Mouse (Mus musculus) myocyte (in vitro differentiated cells): ENCODE data around the gene Gm17416.

Experiments used
- CEBPB ChIP-seq: IDR thresholded peaks from 2 replicates; pipeline ENCODE4 v1.6.1; 2011; ENCODE audit warnings: mild to moderate bottlenecking, moderate library complexity; ENCODE audit not compliant: poor library complexity, insufficient read depth, severe bottlenecking
- E2F4 ChIP-seq: IDR thresholded peaks from one replicate; pipeline ENCODE4 v1.6.1; 2011; ENCODE audit warnings: mild to moderate bottlenecking, control low read depth, moderate library complexity; ENCODE audit not compliant: insufficient read depth
- MAX ChIP-seq: IDR thresholded peaks from one replicate; pipeline ENCODE4 v1.6.1; 2011; ENCODE audit warnings: low read depth, mild to moderate bottlenecking, control low read depth
- MYOD1 ChIP-seq, 3 experiments: IDR thresholded peaks; one replicate each; pipeline ENCODE4 v1.6.1; 2011; ENCODE audit warnings: control low read depth in 2 of 3, low read depth in 2 of 3, mild to moderate bottlenecking in 2 of 3, moderate library complexity in 1 of 3; ENCODE audit not compliant: insufficient read length in 2 of 3, control insufficient read depth in 1 of 3
- MYOG ChIP-seq, 3 experiments: IDR thresholded peaks; one replicate each; pipeline ENCODE4 v1.6.1; 2011; ENCODE audit warnings: control low read depth in 2 of 3, low read depth in 2 of 3, mild to moderate bottlenecking in 2 of 3; ENCODE audit not compliant: insufficient read length in 2 of 3, control insufficient read depth in 1 of 3, insufficient read depth in 1 of 3
- POLR2A ChIP-seq: IDR thresholded peaks from one replicate; pipeline ENCODE4 v1.6.1; 2011; ENCODE audit warnings: low read depth, mild to moderate bottlenecking, control low read depth, moderate library complexity; ENCODE audit not compliant: insufficient read length
- POLR2AphosphoS2 ChIP-seq: IDR thresholded peaks from one replicate; pipeline ENCODE4 v1.6.1; 2011; ENCODE audit warnings: low read depth, control low read depth; ENCODE audit not compliant: insufficient read length
- REST ChIP-seq: IDR thresholded peaks from one replicate; pipeline ENCODE4 v1.6.1; 2011; ENCODE audit warnings: mild to moderate bottlenecking, control low read depth, moderate library complexity; ENCODE audit not compliant: insufficient read depth, insufficient read length
- TCF12 ChIP-seq: IDR thresholded peaks from one replicate; pipeline ENCODE4 v1.6.1; 2011; ENCODE audit warnings: mild to moderate bottlenecking, control low read depth; ENCODE audit not compliant: poor library complexity, insufficient read depth, severe bottlenecking
- TCF3 ChIP-seq: IDR thresholded peaks from one replicate; pipeline ENCODE4 v1.6.1; 2011; ENCODE audit warnings: low read depth, control low read depth; ENCODE audit not compliant: insufficient read length
- USF1 ChIP-seq: IDR thresholded peaks from one replicate; pipeline ENCODE4 v1.6.1; 2011; ENCODE audit warnings: low read depth, mild to moderate bottlenecking, control low read depth, moderate library complexity

DNA sequence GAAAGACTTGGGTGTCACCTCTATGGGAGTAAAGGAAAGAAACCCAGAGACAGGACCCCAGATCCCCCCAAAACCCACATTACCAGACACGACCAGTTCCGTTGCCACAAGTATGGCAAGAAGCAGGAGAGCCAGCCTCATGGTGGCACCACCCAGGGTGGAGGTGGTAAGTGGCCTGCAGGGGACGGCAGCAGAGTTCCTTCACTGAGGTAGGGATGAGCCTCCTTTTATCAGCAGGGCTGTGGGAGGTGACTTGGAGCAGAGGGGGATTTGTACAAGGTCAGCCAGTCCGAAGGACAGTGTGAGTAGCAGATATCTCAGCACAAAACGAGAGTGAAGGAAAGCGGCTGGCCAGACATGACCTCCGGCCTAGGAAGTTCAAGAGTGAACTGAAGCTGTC, 11.0 kb downstream of the Gm17416 start, which contains the start of gene Defb19:
- TF ChIP-seq TCF12 (no peak), CEBPB (no peak), POLR2A (no peak), E2F4 (no peak), MAX (no peak), MYOD1 (IDR thresholded peaks at IDR 0.05; ENCODE audit: control insufficient read depth in 1 of 3, insufficient read length in 2 of 3, low read depth in 2 of 3) (no peak), POLR2AphosphoS2 (no peak), MYOG (IDR thresholded peaks at IDR 0.05; ENCODE audit: control insufficient read depth in 1 of 3, insufficient read depth in 1 of 3, insufficient read length in 2 of 3, low read depth in 2 of 3) (no peak), REST (no peak), USF1 (no peak), TCF3 (no peak)
